Mouse (Mus musculus): Measurements from ENCODE around the gene Slc16a8. TPM values are rescaled to one million over a fixed set of nuclear protein-coding genes. Genes with fewer than 3 reads are reported as not detected.
A peak's percentile ranks its signal among the peaks of the same experiment; 100 is the strongest.

Gene Slc16a8
- polyA plus RNA-seq, 1 experiment from 2014 or later = 0.46 TPM

DNA sequence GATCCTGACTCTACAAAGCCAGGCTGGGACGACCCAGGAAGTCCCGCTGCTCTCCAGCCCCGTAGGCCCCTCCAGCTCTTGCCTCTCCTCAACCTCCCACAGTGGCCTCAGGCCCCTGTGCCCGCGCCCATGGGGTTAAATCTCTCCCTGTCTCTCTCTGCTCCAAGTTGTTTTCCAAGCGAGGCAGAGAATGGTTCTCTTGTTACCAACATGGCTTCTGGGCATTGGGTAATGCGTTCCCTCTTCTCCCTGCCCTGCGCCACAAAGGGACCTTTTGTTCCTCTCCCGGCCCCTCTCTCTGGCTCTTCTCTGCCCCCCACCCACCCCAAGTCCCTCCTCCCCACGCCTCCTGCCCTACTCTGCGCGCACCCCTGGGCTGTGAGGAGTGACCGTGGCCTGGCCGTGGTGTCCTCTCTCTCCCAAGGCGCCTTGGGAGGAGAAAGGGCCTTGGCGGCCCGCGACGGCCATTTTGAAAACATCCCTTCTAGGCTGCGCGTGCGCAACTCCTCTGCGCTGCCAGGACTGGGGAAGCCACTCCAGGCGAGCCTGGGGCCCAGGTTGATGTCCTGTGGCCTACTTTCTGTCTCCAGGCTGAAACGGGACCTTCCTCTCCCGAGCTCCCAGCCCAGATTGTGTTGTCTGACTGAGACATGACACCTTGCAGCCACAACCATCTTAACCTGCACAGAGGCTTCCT lies 41.7 kb downstream of the Slc16a8 start:
- no peak overlapping the region for H3K4me3 ChIP-seq
- peaks cover 5% of the 10 kb centered on the region for H3K4me1 ChIP-seq
- no peaks in the 10 kb centered on the region for H3K27me3 ChIP-seq
- no peak for ATAC-seq (ENCODE audit: insufficient number of reproducible peaks, insufficient read depth, low FRiP score, low TSS enrichment, low read depth)
- no peak overlapping the region for H3K9ac ChIP-seq
- no peaks in the 10 kb centered on the region for H3K9me3 ChIP-seq
- WGBS = 52% methylated on average over 26 of the region's 26 CpGs
- H3K27ac ChIP-seq = peak overlapping the region; percentile 60
- no peaks in the 10 kb centered on the region for H3K36me3 ChIP-seq
- H3K4me2 ChIP-seq = no peak overlapping the region

DNA sequence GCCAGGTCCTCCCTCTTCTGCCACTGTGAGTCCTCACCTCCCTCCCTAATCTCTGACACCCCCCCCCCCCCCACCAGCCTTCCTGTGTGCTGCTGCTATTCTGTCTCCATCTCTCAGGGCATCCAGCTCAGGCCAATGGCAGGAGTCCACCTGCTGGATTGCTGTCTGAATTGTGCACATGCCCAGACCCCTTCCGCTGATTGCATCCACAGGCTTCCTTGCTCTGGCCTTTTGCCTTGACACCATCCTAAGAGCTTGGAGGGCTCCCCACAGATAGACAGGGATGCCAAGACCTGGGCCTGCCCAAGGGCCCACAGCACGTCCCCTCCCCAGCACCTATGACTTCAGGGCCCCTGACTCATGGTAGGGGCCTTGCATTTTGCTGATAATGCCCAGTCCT lies 44.2 kb downstream of the Slc16a8 start:
- peaks cover 5% of the 10 kb centered on the region for H3K4me1 ChIP-seq
- no peak overlapping the region for H3K9ac ChIP-seq
- H3K27ac ChIP-seq = no peak overlapping the region
- no peak overlapping the region for H3K4me3 ChIP-seq
- no peaks in the 10 kb centered on the region for H3K27me3 ChIP-seq
- H3K4me2 ChIP-seq = no peak overlapping the region
- H3K36me3 ChIP-seq = no peaks in the 10 kb centered on the region
- no peaks in the 10 kb centered on the region for H3K9me3 ChIP-seq
- 77% methylated on average over 2 of the region's 2 CpGs for WGBS
- no peak for ATAC-seq (ENCODE audit: insufficient number of reproducible peaks, insufficient read depth, low FRiP score, low TSS enrichment, low read depth)

DNA sequence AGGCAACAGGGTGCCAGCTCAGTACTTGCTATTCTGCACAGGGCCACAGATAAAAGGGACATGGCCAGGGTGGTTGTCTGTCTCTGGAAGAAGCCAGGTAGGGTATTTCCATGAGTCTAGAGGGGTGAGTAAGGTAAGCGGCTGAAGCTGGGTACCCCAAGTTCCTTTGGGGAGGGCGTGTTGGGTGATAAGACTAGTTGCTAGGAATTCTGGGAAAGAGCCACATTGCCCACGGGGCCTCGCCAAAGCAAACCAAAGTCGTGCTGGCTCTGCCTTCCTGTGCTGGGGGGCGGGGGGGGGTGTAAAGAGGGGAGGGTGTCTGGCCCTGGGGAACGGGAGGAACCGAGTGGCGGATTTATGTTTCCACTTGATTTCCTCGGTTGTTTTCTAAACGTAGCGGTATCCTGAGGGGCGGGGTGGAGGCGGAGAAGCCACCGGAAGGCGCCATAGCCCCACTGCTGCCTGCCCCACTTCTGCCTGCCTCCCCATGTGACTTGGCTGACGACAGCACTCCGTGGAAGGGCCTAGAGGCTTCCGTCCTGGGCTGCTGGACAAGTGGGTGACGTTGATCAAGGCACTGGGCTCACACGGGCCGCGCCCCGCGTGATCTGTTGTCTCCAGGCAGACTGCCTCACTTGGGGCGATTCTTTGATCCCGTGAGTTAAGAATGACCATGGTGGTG lies 45.7 kb downstream of the Slc16a8 start:
- no peak overlapping the region for H3K4me3 ChIP-seq

GRCm38 (mm10) chr15:79208211-79208610 lies 46.4 kb downstream of the Slc16a8 start:
- H3K4me2 ChIP-seq = no peak overlapping the region
- H3K36me3 ChIP-seq = no peaks in the 10 kb centered on the region
- H3K4me1 ChIP-seq = peaks cover 5% of the 10 kb centered on the region
- no peak overlapping the region for H3K9ac ChIP-seq
- no peak overlapping the region for H3K4me3 ChIP-seq
- WGBS = 81% methylated on average over 6 of the region's 6 CpGs
- H3K9me3 ChIP-seq = no peaks in the 10 kb centered on the region
- H3K27me3 ChIP-seq = no peaks in the 10 kb centered on the region
- no peak for ATAC-seq (ENCODE audit: insufficient number of reproducible peaks, insufficient read depth, low FRiP score, low TSS enrichment, low read depth)
- no peak overlapping the region for H3K27ac ChIP-seq

More for the DNA sequence above, 45.7 kb downstream of the Slc16a8 start:
- Histone ChIP-seq H3K4me1 (peaks cover 5% of the 10 kb centered on the region), H3K27ac (no peak overlapping the region), H3K36me3 (no peaks in the 10 kb centered on the region), H3K9me3 (no peaks in the 10 kb centered on the region), H3K9ac (no peak overlapping the region), H3K4me2 (no peak overlapping the region), H3K27me3 (no peaks in the 10 kb centered on the region)
- 78% methylated on average over 27 of the region's 27 CpGs for WGBS
- no peak for ATAC-seq (ENCODE audit: insufficient number of reproducible peaks, insufficient read depth, low FRiP score, low TSS enrichment, low read depth)

- WGBS = 41% methylated on average over 10 of the region's 10 CpGs
- H3K27ac ChIP-seq = peak overlapping the region; percentile 65; the same call in 1 of the 2 replicates
- no peak for ATAC-seq (ENCODE audit: insufficient number of reproducible peaks, insufficient read depth, low FRiP score, low TSS enrichment, low read depth)
Observed at GRCm38 (mm10) chr15:79202575-79202974, 52.0 kb downstream of the Slc16a8 start.

DNA sequence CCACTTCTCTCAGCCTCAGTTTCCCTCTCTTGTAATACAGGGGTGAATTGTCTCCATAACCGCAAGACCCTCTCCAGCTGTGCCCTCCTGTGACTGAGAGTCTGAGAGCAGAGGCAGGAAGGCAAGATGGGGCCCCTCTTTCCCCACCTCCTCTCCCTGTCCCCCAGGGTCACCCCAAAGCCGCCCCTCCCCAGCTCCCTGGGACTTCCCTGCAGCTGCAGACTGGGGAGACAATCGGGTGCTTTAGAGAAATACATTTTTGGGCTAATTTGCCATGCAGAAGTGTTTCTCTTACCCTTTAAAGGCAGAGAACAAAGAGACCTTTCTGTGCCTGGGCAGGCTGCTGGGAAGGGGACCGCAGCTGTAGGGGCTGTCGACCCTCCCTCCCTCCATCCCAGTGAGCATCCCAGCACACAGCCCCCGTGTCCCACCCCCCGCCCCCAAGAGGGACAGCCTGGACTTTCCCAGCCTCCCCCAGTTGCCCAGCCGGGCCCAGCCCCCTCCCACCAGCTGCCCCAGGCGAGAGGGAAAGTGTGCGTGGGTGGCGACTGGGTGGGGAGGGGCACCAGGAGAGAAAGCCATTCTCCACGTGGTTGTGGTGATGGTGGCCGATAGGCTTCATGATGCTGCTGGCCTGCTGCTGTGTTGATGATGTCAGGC lies 52.9 kb downstream of the Slc16a8 start:
- peak overlapping the region; percentile 65 for H3K27ac ChIP-seq
- H3K4me1 ChIP-seq = peaks cover 23% of the 10 kb centered on the region
- H3K27me3 ChIP-seq = no peaks in the 10 kb centered on the region
- H3K4me2 ChIP-seq = peak overlapping the region; percentile 38
- no peak for ATAC-seq (ENCODE audit: insufficient number of reproducible peaks, insufficient read depth, low FRiP score, low TSS enrichment, low read depth)
- H3K9me3 ChIP-seq = no peaks in the 10 kb centered on the region
- no peaks in the 10 kb centered on the region for H3K36me3 ChIP-seq
- no peak overlapping the region for H3K4me3 ChIP-seq
- 11% methylated on average over 13 of the region's 13 CpGs for WGBS
- H3K9ac ChIP-seq = peak overlapping the region; percentile 44; the same call in 1 of the 2 replicates

More at GRCm38 (mm10) chr15:79202575-79202974, 52.0 kb downstream of the Slc16a8 start:
- no peaks in the 10 kb centered on the region for H3K9me3 ChIP-seq
- H3K4me3 ChIP-seq = no peak overlapping the region
- H3K4me1 ChIP-seq = peaks cover 23% of the 10 kb centered on the region
- 0 out of 2 replicates have a peak overlapping the region, but pooled peaks have one; percentile 27 for H3K9ac ChIP-seq
- H3K36me3 ChIP-seq = no peaks in the 10 kb centered on the region
- H3K27me3 ChIP-seq = no peaks in the 10 kb centered on the region
- no peak overlapping the region for H3K4me2 ChIP-seq

Other genes with a start within 250 kb of the Slc16a8 start
- 533 and 546 TPM in 2 replicates for gene H1f0, start 226.3 kb downstream of the Slc16a8 start, polyA plus RNA-seq (2015; fragmentation: Nextera tagmentation; extraction: Ambion mirVana)
- gene Galr3, start 212.9 kb downstream of the Slc16a8 start, polyA plus RNA-seq (2015; fragmentation: Nextera tagmentation; extraction: Ambion mirVana) = not detected in 2 replicates
- gene Ankrd54, start 191.9 kb downstream of the Slc16a8 start, polyA plus RNA-seq (2015; fragmentation: Nextera tagmentation; extraction: Ambion mirVana) = 54.1 and 57.7 TPM in 2 replicates
- 232 and 244 TPM in 2 replicates for gene Eif3l, start 179.6 kb downstream of the Slc16a8 start, polyA plus RNA-seq (2015; fragmentation: Nextera tagmentation; extraction: Ambion mirVana)
- gene Micall1, start 145.9 kb downstream of the Slc16a8 start, polyA plus RNA-seq (2015; fragmentation: Nextera tagmentation; extraction: Ambion mirVana) = 12.8 and 13.8 TPM in 2 replicates
- gene Polr2f, start 113.8 kb downstream of the Slc16a8 start, polyA plus RNA-seq (2015; fragmentation: Nextera tagmentation; extraction: Ambion mirVana) = 348 and 353 TPM in 2 replicates
- 9.7 and 10.2 TPM in 2 replicates for gene 1700088E04Rik, start 113.5 kb downstream of the Slc16a8 start, polyA plus RNA-seq (2015; fragmentation: Nextera tagmentation; extraction: Ambion mirVana)
- 8.0 and 11.6 TPM in 2 replicates for gene Sox10, start 89.5 kb downstream of the Slc16a8 start, polyA plus RNA-seq (2015; fragmentation: Nextera tagmentation; extraction: Ambion mirVana)
- 53.3 and 56.6 TPM in 2 replicates for gene Pick1, start 25.6 kb downstream of the Slc16a8 start, polyA plus RNA-seq (2015; fragmentation: Nextera tagmentation; extraction: Ambion mirVana)
- 1.6 TPM in 2 replicates for gene Gm49486, start 25.4 kb downstream of the Slc16a8 start, polyA plus RNA-seq (2015; fragmentation: Nextera tagmentation; extraction: Ambion mirVana)
- 18.0 and 23.4 TPM in 2 replicates for gene Baiap2l2, start 30.8 kb upstream of the Slc16a8 start, polyA plus RNA-seq (2015; fragmentation: Nextera tagmentation; extraction: Ambion mirVana)
- gene Pla2g6, start 73.6 kb upstream of the Slc16a8 start, polyA plus RNA-seq (2015; fragmentation: Nextera tagmentation; extraction: Ambion mirVana) = 11.6 TPM in 2 replicates
- gene Maff, start 91.9 kb upstream of the Slc16a8 start, polyA plus RNA-seq (2015; fragmentation: Nextera tagmentation; extraction: Ambion mirVana) = 1.8 and 2.8 TPM in 2 replicates
- gene Tmem184b, start 148.8 kb upstream of the Slc16a8 start, polyA plus RNA-seq (2015; fragmentation: Nextera tagmentation; extraction: Ambion mirVana) = 67.1 and 72.0 TPM in 2 replicates
- 100 and 112 TPM in 2 replicates for gene Csnk1e, start 200.8 kb upstream of the Slc16a8 start, polyA plus RNA-seq (2015; fragmentation: Nextera tagmentation; extraction: Ambion mirVana)

All from embryonic facial prominence, embryonic 13.5 days (tissue).